Mouse (Mus musculus) kidney, postnatal 14 days (tissue): ENCODE measurements at regions not wholly inside any gene's neighbourhood (a gene's known extent, or its start where the extent isn't known, plus 50 kb on each side); places are given as distances from the start of the nearest gene placed in this dataset.

Experiments used
- DNase-seq: peaks from one replicate; pipeline ENCODE4 v3.0.0; 2022; ENCODE audit warnings: mixed read lengths

- DNase-seq = no peak
Observed at GRCm38 (mm10) chr8:35939199-35939598, 173.6 kb downstream of the Gm19410 start.

GRCm38 (mm10) chr8:35942515-35942914, 176.9 kb downstream of the Gm19410 start:
- DNase-seq = no peak

GRCm38 (mm10) chr8:35943686-35944085, 178.1 kb downstream of the Gm19410 start:
- no peak for DNase-seq

GRCm38 (mm10) chr8:35944461-35944860, 178.9 kb downstream of the Gm19410 start:
- no peak for DNase-seq

GRCm38 (mm10) chr8:35946539-35946940, 180.9 kb downstream of the Gm19410 start:
- peak; percentile 42 for DNase-seq

GRCm38 (mm10) chr8:35948146-35948545, 182.6 kb downstream of the Gm19410 start:
- DNase-seq = no peak

GRCm38 (mm10) chr8:35948751-35949183, 183.2 kb downstream of the Gm19410 start:
- peak; percentile 8 for DNase-seq

- DNase-seq = no peak
Observed at GRCm38 (mm10) chr8:35955506-35955905, 189.9 kb downstream of the Gm19410 start.

- DNase-seq = no peak
Observed at GRCm38 (mm10) chr8:35956319-35956718, 190.7 kb downstream of the Gm19410 start.

- DNase-seq = peak; percentile 16
Observed at GRCm38 (mm10) chr8:35959201-35959600, 193.6 kb downstream of the Gm19410 start.

- no peak for DNase-seq
Observed at GRCm38 (mm10) chr8:35960867-35961614, 195.5 kb downstream of the Gm19410 start.

- DNase-seq = peak; percentile 17
Observed at GRCm38 (mm10) chr8:35961615-35962220, 196.1 kb downstream of the Gm19410 start.

GRCm38 (mm10) chr8:35964932-35965331, 199.3 kb downstream of the Gm19410 start:
- DNase-seq = peak; percentile 23

- no peak for DNase-seq
Observed at GRCm38 (mm10) chr8:35968341-35968740, 202.8 kb downstream of the Gm19410 start.

GRCm38 (mm10) chr8:35971082-35971481, 205.5 kb downstream of the Gm19410 start:
- DNase-seq = no peak

- peak; percentile 84 for DNase-seq
Observed at GRCm38 (mm10) chr8:35974323-35975029, 208.9 kb downstream of the Gm19410 start.

GRCm38 (mm10) chr8:35979638-35980255, 214.2 kb downstream of the Gm19410 start:
- no peak for DNase-seq

- DNase-seq = no peak
Observed at GRCm38 (mm10) chr8:35983083-35983482, 217.5 kb downstream of the Gm19410 start.

- peak; percentile 53 for DNase-seq
Observed at GRCm38 (mm10) chr8:35985152-35985689, 219.6 kb downstream of the Gm19410 start.

- no peak for DNase-seq
Observed at GRCm38 (mm10) chr8:35987327-35987726, 221.7 kb downstream of the Gm19410 start.

GRCm38 (mm10) chr8:35991013-35991412, 225.4 kb downstream of the Gm19410 start:
- DNase-seq = no peak

GRCm38 (mm10) chr8:35991936-35992603, 226.5 kb downstream of the Gm19410 start:
- no peak for DNase-seq
